Mouse (Mus musculus) spleen, postnatal 14 days (tissue): Measurements from ENCODE around the gene Fbxo6.

Source experiments
- DNase-seq, 2 experiments: peaks; one replicate each; pipeline ENCODE4 v3.0.0; 2021 to 2022; ENCODE audit warnings: low spot score in 2 of 2

Gene Fbxo6

GRCm38 (mm10) chr4:148160436-148161390 lies 8.8 kb upstream of the Fbxo6 start, which contains the start of the genes Fbxo44 and Fbxo2:
Gene Fbxo44, minus strand, starts transcription at chr4:148160482.
Gene Fbxo2, plus strand, starts transcription at chr4:148160621.
- DNase-seq, result no peak

- peak; percentile 71 to 82 for DNase-seq
Measured at GRCm38 (mm10) chr4:148159544-148160435, 7.8 kb upstream of the Fbxo6 start.

- no peak for DNase-seq
Measured at GRCm38 (mm10) chr4:148158436-148159348, 6.8 kb upstream of the Fbxo6 start.

- no peak for DNase-seq
Measured at GRCm38 (mm10) chr4:148154982-148155381, 3.0 kb upstream of the Fbxo6 start.

- DNase-seq, result no peak
Measured at GRCm38 (mm10) chr4:148154006-148154405, 2.1 kb upstream of the Fbxo6 start.

GRCm38 (mm10) chr4:148152547-148152946 lies 607 bp upstream of the Fbxo6 start:
- DNase-seq, result no peak

GRCm38 (mm10) chr4:148150953-148151266 lies 1.0 kb downstream of the Fbxo6 start:
- no peak for DNase-seq

- no peak for DNase-seq
Measured at GRCm38 (mm10) chr4:148150242-148150641, 1.7 kb downstream of the Fbxo6 start.

- no peak for DNase-seq
Measured at GRCm38 (mm10) chr4:148149540-148149939, 2.4 kb downstream of the Fbxo6 start.

- DNase-seq, result no peak
Measured at GRCm38 (mm10) chr4:148147714-148148113, 4.2 kb downstream of the Fbxo6 start.

GRCm38 (mm10) chr4:148143721-148144120 lies 8.2 kb downstream of the Fbxo6 start:
- DNase-seq, result no peak

GRCm38 (mm10) chr4:148140098-148141011 lies 11.6 kb downstream of the Fbxo6 start:
- DNase-seq, result peak; percentile 88 to 91

GRCm38 (mm10) chr4:148139767-148140097 lies 12.2 kb downstream of the Fbxo6 start:
- DNase-seq, result no peak

- no peak for DNase-seq
Measured at GRCm38 (mm10) chr4:148137503-148137902, 14.4 kb downstream of the Fbxo6 start.

GRCm38 (mm10) chr4:148134988-148135387 lies 17.0 kb downstream of the Fbxo6 start:
- DNase-seq, result no peak

- no peak for DNase-seq
Measured at GRCm38 (mm10) chr4:148131497-148132081, 20.4 kb downstream of the Fbxo6 start.

- no peak for DNase-seq
Measured at GRCm38 (mm10) chr4:148130561-148131413, 21.2 kb downstream of the Fbxo6 start, which contains the start of gene Draxin. Gene Draxin, minus strand, starts transcription at chr4:148130698.

GRCm38 (mm10) chr4:148130133-148130532 lies 21.8 kb downstream of the Fbxo6 start, which contains the start of gene Mad2l2:
Gene Mad2l2, plus strand, starts transcription at chr4:148130384.
- no peak for DNase-seq

- DNase-seq, result no peak
Measured at GRCm38 (mm10) chr4:148128672-148129071, 23.3 kb downstream of the Fbxo6 start.
